Mouse (Mus musculus): ENCODE data around the gene Abhd12b.
A peak's percentile ranks its signal among the peaks of the same experiment; 100 is the strongest.

Abhd12b gene

GRCm38 (mm10) chr12:70201926-70202529 is 48.1 kb downstream of the Abhd12b start:
- DNase-seq (ENCODE audit: low read depth, low spot score), result no peak

GRCm38 (mm10) chr12:70204433-70204832 is 50.5 kb downstream of the Abhd12b start:
- no peak for DNase-seq (ENCODE audit: low read depth, low spot score)

DNA sequence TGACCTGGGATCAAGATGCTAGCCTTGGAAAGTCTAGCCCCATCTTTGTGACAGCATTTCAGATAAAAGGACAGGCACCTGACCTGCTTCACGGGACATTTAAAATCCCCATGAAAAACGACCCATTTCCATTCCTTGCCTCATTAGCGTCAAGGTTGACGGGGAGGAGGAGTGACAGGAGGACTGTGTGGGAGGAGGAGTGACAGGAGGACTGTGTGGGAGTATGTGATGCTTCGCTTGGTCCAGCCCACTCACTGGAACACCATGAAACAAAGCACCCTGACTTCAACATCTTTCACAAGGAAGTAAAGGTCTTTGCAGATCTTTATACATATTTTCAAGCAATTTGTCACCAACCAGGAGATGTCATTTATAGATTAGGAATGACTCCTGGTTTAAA is 54.3 kb downstream of the Abhd12b start:
- DNase-seq (ENCODE audit: low read depth, low spot score), result no peak

GRCm38 (mm10) chr12:70212501-70212900 is 58.6 kb downstream of the Abhd12b start:
- no peak for DNase-seq (ENCODE audit: low read depth, low spot score)

DNA sequence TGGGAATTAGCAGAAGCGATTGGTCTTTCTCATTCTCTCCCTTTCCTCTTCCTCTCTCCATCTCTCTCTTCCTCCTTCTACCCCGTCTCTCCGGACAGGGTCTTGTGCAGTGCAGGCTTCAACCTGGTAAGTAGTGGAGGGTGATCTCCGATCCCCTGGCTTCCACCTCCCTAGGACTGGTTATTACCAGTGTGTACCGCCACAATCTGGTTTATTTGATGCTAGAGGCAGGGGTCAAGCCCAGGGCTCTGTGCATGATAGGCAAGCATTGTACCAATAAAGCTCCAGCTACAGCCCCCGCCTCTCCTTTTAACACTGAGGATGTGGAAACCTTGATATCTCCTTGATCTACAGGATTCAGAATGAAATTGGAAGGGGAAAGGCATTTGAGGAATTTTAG is 59.7 kb downstream of the Abhd12b start:
- no peak for DNase-seq (ENCODE audit: low read depth, low spot score)

- no peak for DNase-seq (ENCODE audit: low read depth, low spot score)
These were observed 60.3 kb downstream of the Abhd12b start for GRCm38 (mm10) chr12:70214281-70214680.

GRCm38 (mm10) chr12:70216229-70216800 is 62.4 kb downstream of the Abhd12b start:
- DNase-seq (ENCODE audit: low read depth, low spot score), result no peak

GRCm38 (mm10) chr12:70218795-70219540 is 65.0 kb downstream of the Abhd12b start:
- no peak for DNase-seq (ENCODE audit: low read depth, low spot score)

GRCm38 (mm10) chr12:70221425-70221824 is 67.5 kb downstream of the Abhd12b start:
- DNase-seq (ENCODE audit: low read depth, low spot score), result no peak

GRCm38 (mm10) chr12:70223331-70223730 is 69.4 kb downstream of the Abhd12b start:
- DNase-seq (ENCODE audit: low read depth, low spot score), result no peak

GRCm38 (mm10) chr12:70226655-70227054 is 72.7 kb downstream of the Abhd12b start:
- DNase-seq (ENCODE audit: low read depth, low spot score), result no peak

DNA sequence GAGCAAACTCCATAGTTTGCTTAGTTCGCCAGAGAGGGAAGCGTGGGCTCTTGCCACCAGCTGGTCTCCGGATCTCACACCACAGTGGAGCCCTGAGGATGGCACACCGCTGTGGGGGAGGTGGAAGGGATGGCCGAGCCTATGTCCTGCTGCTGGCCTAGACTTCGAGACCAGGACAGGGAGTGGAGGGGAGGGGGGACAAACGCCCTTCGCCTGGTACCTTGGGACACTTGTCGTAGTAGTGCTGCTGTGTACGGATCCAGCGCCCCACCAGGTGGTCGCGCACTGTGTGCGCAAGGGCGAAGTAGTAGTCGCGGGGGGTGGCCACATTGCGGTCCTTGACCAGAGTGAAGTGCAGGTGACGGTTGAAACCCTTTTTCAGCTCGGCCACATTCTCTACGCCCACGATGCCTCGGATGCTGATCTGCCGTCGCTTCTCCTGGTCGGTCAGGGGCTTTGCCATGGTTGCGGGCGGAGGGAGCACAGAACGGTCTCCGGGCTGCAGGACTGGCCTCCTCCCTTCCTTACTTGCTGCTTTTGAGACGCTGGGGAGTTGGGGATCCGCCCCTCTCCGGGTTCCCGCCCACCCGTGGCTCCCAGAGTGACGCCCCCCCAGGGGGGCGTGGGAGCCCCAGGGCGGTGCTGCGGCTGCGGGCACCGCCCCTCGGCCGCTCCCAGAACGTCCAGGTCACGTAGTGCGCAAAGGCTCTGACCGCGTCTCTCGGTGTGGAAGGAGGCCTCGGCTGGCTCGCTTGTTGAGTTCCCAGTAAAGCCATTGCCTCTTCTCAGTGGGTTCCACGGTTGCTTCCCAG is 73.4 kb downstream of the Abhd12b start:
- DNase-seq (ENCODE audit: low read depth, low spot score), result peak; percentile 69

GRCm38 (mm10) chr12:70228155-70228554 is 74.2 kb downstream of the Abhd12b start:
- no peak for DNase-seq (ENCODE audit: low read depth, low spot score)

GRCm38 (mm10) chr12:70231294-70231693 is 77.4 kb downstream of the Abhd12b start, which contains the start of gene Pygl:
Gene Pygl, minus strand, starts transcription at chr12:70231488.
- DNase-seq (ENCODE audit: low read depth, low spot score), result no peak

- no peak for DNase-seq (ENCODE audit: low read depth, low spot score)
These were observed 78.1 kb downstream of the Abhd12b start for GRCm38 (mm10) chr12:70232020-70232544.
